Mouse (Mus musculus) intestine, embryonic 14.5 days (tissue): ENCODE results near the gene Tle3. TPM values are rescaled to one million over a fixed set of nuclear protein-coding genes. Genes with fewer than 3 reads are reported as not detected.

Experiments used
- ATAC-seq: fragments of 200-750 bp; cut with Nextera tagmentation; replicated peaks from 2 replicates; pipeline ENCODE4 v1.8.0; 2017; ENCODE audit warnings: low read depth, moderate number of reproducible peaks, moderate TSS enrichment, moderate library complexity; ENCODE audit not compliant: low FRiP score, low TSS enrichment
- DNase-seq: peaks from one replicate; pipeline ENCODE4 v3.0.0-alpha.2; 2018; ENCODE audit warnings: low spot score
- H3K27ac ChIP-seq: fragments of 300-500 bp; sonication (generic); 2 replicates; pipeline ENCODE4 v1.5.1; 2014; ENCODE audit warnings: low read depth, mild to moderate bottlenecking, control low read depth
- H3K27me3 ChIP-seq: fragments of 300-500 bp; sonication (generic); replicated peaks from 2 replicates; pipeline ENCODE4 v1.6.1; 2014; ENCODE audit warnings: low read length, control low read depth; ENCODE audit not compliant: control insufficient read depth, insufficient read depth
- H3K36me3 ChIP-seq: fragments of 300-500 bp; sonication (generic); 2 replicates; pipeline ENCODE4 v1.6.1; 2014; ENCODE audit warnings: low read length, control low read depth; ENCODE audit not compliant: control insufficient read depth, insufficient read depth
- H3K4me1 ChIP-seq: fragments of 300-500 bp; sonication (generic); replicated peaks from 2 replicates; pipeline ENCODE4 v1.6.1; 2014; ENCODE audit warnings: low read length, control low read depth, mixed read lengths; ENCODE audit not compliant: control insufficient read depth, insufficient read depth
- H3K4me2 ChIP-seq: fragments of 300-500 bp; sonication (generic); 2 replicates; pipeline ENCODE4 v1.6.1; 2014; ENCODE audit warnings: low read length
- H3K4me3 ChIP-seq: fragments of 300-500 bp; sonication (generic); 2 replicates; pipeline ENCODE4 v1.5.1; 2014; ENCODE audit warnings: low read depth, low read length, control low read depth, mixed read lengths
- H3K9ac ChIP-seq: fragments of 300-500 bp; sonication (generic); 2 replicates; pipeline ENCODE4 v1.6.1; 2014; ENCODE audit warnings: mild to moderate bottlenecking, low read length
- H3K9me3 ChIP-seq: fragments of 300-500 bp; sonication (generic); 2 replicates; pipeline ENCODE4 v1.6.1; 2016; ENCODE audit warnings: low read length, control low read depth; ENCODE audit not compliant: control insufficient read depth
- WGBS: fragments of 180-500 bp; shearing (Covaris S2); extraction: QIAGEN DNeasy Blood & Tissue Kit; methylation state at CpG from one replicate; pipeline ENCODE4 v1.1.7; 2014; 5-methylcytosine and 5-hydroxymethylcytosine counted together
- polyA plus RNA-seq: library from polyadenylated mRNA; unstranded; fragments of >200 nt; fragmentation: Nextera tagmentation; extraction: Ambion mirVana; gene quantifications from 2 replicates; pipeline ENCODE4 v1.2.1, GENCODE M21; 2014

Gene Tle3
- polyA plus RNA-seq, 1 experiment from 2014 or later, result 23.3 TPM

- no peak overlapping the region for H3K9ac ChIP-seq
- no peak for ATAC-seq
- WGBS, result 87% methylated on average over 14 of the region's 14 CpGs
Observed at GRCm38 (mm10) chr9:61413665-61414456, 41.7 kb downstream of the Tle3 start.

GRCm38 (mm10) chr9:61416571-61416970 lies 44.4 kb downstream of the Tle3 start:
- H3K27me3 ChIP-seq, result no peaks in the 10 kb centered on the region
- no peak overlapping the region for H3K27ac ChIP-seq
- DNase-seq, result no peak
- ATAC-seq, result no peak
- H3K4me3 ChIP-seq, result no peak overlapping the region
- H3K4me2 ChIP-seq, result no peak overlapping the region
- WGBS, result 39% methylated on average over 9 of the region's 9 CpGs
- H3K36me3 ChIP-seq, result peaks cover 74% of the 10 kb centered on the region
- H3K9ac ChIP-seq, result no peak overlapping the region
- no peaks in the 10 kb centered on the region for H3K4me1 ChIP-seq
- no peaks in the 10 kb centered on the region for H3K9me3 ChIP-seq

More at GRCm38 (mm10) chr9:61413665-61414456, 41.7 kb downstream of the Tle3 start:
- Histone ChIP-seq H3K27ac (no peak overlapping the region), H3K4me2 (no peak overlapping the region), H3K27me3 (no peaks in the 10 kb centered on the region), H3K36me3 (peaks cover 97% of the 10 kb centered on the region), H3K4me1 (no peaks in the 10 kb centered on the region), H3K4me3 (no peak overlapping the region), H3K9me3 (no peaks in the 10 kb centered on the region)
- DNase-seq, result no peak

- no peak for DNase-seq
- no peak overlapping the region for H3K4me2 ChIP-seq
- peaks cover 24% of the 10 kb centered on the region for H3K36me3 ChIP-seq
- no peak overlapping the region for H3K9ac ChIP-seq
- H3K4me1 ChIP-seq, result no peaks in the 10 kb centered on the region
- ATAC-seq, result no peak
- 79% methylated on average over 3 of the region's 3 CpGs for WGBS
- H3K9me3 ChIP-seq, result no peaks in the 10 kb centered on the region
- H3K4me3 ChIP-seq, result no peak overlapping the region
- H3K27me3 ChIP-seq, result no peaks in the 10 kb centered on the region
- no peak overlapping the region for H3K27ac ChIP-seq
Observed at GRCm38 (mm10) chr9:61421626-61422025, 49.5 kb downstream of the Tle3 start.

- ATAC-seq, result no peak
- Histone ChIP-seq H3K4me3 (no peak overlapping the region), H3K9ac (no peak overlapping the region), H3K4me2 (no peak overlapping the region), H3K4me1 (no peaks in the 10 kb centered on the region), H3K27ac (no peak overlapping the region), H3K36me3 (peaks cover under 1% of the 10 kb centered on the region; the same call in 1 of the 2 replicates), H3K9me3 (no peaks in the 10 kb centered on the region), H3K27me3 (no peaks in the 10 kb centered on the region)
- WGBS, result 85% methylated on average over 3 of the region's 3 CpGs
- no peak for DNase-seq
Observed at GRCm38 (mm10) chr9:61424245-61424644, 52.1 kb downstream of the Tle3 start.

- Histone ChIP-seq H3K27ac (no peak overlapping the region), H3K4me1 (no peaks in the 10 kb centered on the region), H3K4me3 (no peak overlapping the region), H3K4me2 (no peak overlapping the region), H3K9me3 (no peaks in the 10 kb centered on the region), H3K36me3 (no peaks in the 10 kb centered on the region), H3K9ac (no peak overlapping the region), H3K27me3 (no peaks in the 10 kb centered on the region)
- 72% methylated on average over 7 of the region's 7 CpGs for WGBS
- DNase-seq (no peak), ATAC-seq (no peak)
Observed at GRCm38 (mm10) chr9:61426493-61426892, 54.3 kb downstream of the Tle3 start.

- no peak overlapping the region for H3K4me3 ChIP-seq
- no peaks in the 10 kb centered on the region for H3K36me3 ChIP-seq
- H3K27me3 ChIP-seq, result no peaks in the 10 kb centered on the region
- no peak for DNase-seq
- WGBS, result 81% methylated on average over 6 of the region's 6 CpGs
- no peak overlapping the region for H3K27ac ChIP-seq
- no peaks in the 10 kb centered on the region for H3K9me3 ChIP-seq
- no peak for ATAC-seq
- H3K4me2 ChIP-seq, result no peak overlapping the region
- no peaks in the 10 kb centered on the region for H3K4me1 ChIP-seq
- H3K9ac ChIP-seq, result no peak overlapping the region
Observed at GRCm38 (mm10) chr9:61427051-61427450, 54.9 kb downstream of the Tle3 start.

GRCm38 (mm10) chr9:61427901-61428300 lies 55.7 kb downstream of the Tle3 start:
- no peak for ATAC-seq
- Histone ChIP-seq H3K4me1 (no peaks in the 10 kb centered on the region), H3K27ac (no peak overlapping the region), H3K27me3 (no peaks in the 10 kb centered on the region), H3K4me2 (no peak overlapping the region), H3K36me3 (no peaks in the 10 kb centered on the region), H3K9ac (no peak overlapping the region), H3K4me3 (no peak overlapping the region), H3K9me3 (no peaks in the 10 kb centered on the region)
- 58% methylated on average over 3 of the region's 3 CpGs for WGBS
- DNase-seq, result no peak

GRCm38 (mm10) chr9:61431830-61432229 lies 59.7 kb downstream of the Tle3 start:
- no peak overlapping the region for H3K4me3 ChIP-seq
- no peaks in the 10 kb centered on the region for H3K36me3 ChIP-seq
- no peak overlapping the region for H3K9ac ChIP-seq
- no peak for DNase-seq
- WGBS, result 90% methylated on average over 4 of the region's 4 CpGs
- H3K4me1 ChIP-seq, result no peaks in the 10 kb centered on the region; the same call in 1 of the 2 replicates
- no peaks in the 10 kb centered on the region for H3K27me3 ChIP-seq
- ATAC-seq, result no peak
- H3K4me2 ChIP-seq, result no peak overlapping the region
- no peaks in the 10 kb centered on the region for H3K9me3 ChIP-seq
- no peak overlapping the region for H3K27ac ChIP-seq

GRCm38 (mm10) chr9:61433206-61433605 lies 61.0 kb downstream of the Tle3 start:
- Histone ChIP-seq H3K4me3 (no peak overlapping the region), H3K36me3 (no peaks in the 10 kb centered on the region), H3K9me3 (no peaks in the 10 kb centered on the region), H3K4me2 (no peak overlapping the region), H3K9ac (no peak overlapping the region), H3K27ac (no peak overlapping the region), H3K27me3 (no peaks in the 10 kb centered on the region), H3K4me1 (no peaks in the 10 kb centered on the region; the same call in 1 of the 2 replicates)
- 79% methylated on average over 2 of the region's 2 CpGs for WGBS
- no peak for DNase-seq
- ATAC-seq, result no peak
